Mouse (Mus musculus): ENCODE data around the gene Ddhd1. TPM values are rescaled to one million over a fixed set of nuclear protein-coding genes. Genes with fewer than 3 reads are reported as not detected.

The Ddhd1 gene
- 333 TPM in 1 of 2 replicates, not detected in the other for polyA plus RNA-seq (2012; ENCODE audit: insufficient read depth, insufficient read length, low replicate concordance, missing spikeins)

DNA sequence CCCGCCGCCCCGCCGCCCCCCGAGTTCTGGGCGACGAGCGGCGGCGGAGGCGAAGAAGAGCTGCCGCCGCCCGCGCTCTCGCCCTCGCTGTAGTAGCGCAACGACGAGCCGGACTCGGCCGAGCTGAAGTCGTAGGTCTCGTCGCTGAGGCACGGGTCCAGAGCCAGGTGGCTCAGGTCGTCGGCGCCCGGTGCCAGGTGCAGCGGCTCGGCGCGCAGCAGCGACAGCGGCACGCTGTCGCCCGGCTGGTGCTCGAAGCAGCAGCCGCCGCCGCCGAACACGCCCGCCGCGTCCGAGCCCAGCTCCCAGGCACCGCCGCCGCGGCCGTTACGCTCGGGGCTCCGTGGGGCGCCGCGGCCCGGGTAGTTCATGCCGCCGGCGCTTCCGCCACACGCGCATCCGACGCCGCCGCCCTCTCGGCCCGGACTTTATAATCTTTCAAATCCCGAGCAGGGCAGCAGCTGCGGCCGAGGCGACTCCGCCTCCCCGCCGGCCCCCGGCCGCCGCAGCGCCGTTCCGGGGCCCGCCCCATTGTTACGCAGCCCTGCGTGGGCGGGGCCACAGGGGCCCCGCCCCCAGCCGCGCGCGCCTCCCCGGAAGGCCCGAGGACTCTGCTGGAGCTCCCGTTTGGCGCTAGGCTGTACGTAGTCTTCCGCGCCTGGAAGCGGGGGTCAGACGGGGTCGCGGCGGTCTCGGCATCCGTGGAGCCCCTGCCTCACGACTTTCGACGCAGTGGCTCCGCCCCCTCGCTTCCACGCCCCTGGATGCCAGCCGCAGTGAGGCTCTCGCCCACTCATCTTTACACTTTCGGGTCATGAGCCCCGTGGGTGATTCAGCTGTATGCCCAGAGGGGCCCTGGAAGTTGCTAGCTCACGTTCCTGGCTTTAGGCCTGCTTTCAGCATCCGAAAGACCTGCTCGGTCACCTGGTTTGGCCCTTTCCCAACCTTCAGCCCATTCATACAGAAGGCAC, at the start of gene Ddhd1:
Gene Ddhd1, minus strand, starts transcription at position 503 of the 971 bp plus-strand sequence.
- no peak for TF ChIP-seq CTCF (IDR thresholded peaks at IDR 0.05; ENCODE audit: insufficient read depth, low read depth, low read length)
- TF ChIP-seq POLR2A (IDR thresholded peaks at IDR 0.05; ENCODE audit: insufficient read depth, low read depth, low read length) = peak; percentile 90; the same call in 1 of the 2 replicates
- under 1% methylated on average over 122 of the region's 123 CpGs for WGBS
- H3K27ac ChIP-seq (ENCODE audit: insufficient read depth, low read depth, low read length) = peak within 1 kb of the TSS; percentile 76
- H3K4me3 ChIP-seq (ENCODE audit: insufficient read depth, low read depth, low read length) = peak within 1 kb of the TSS; percentile 91
- H3K4me1 ChIP-seq (ENCODE audit: control insufficient read depth, insufficient read depth, low read length) = peaks cover 8% of the 10 kb centered on the region

DNA sequence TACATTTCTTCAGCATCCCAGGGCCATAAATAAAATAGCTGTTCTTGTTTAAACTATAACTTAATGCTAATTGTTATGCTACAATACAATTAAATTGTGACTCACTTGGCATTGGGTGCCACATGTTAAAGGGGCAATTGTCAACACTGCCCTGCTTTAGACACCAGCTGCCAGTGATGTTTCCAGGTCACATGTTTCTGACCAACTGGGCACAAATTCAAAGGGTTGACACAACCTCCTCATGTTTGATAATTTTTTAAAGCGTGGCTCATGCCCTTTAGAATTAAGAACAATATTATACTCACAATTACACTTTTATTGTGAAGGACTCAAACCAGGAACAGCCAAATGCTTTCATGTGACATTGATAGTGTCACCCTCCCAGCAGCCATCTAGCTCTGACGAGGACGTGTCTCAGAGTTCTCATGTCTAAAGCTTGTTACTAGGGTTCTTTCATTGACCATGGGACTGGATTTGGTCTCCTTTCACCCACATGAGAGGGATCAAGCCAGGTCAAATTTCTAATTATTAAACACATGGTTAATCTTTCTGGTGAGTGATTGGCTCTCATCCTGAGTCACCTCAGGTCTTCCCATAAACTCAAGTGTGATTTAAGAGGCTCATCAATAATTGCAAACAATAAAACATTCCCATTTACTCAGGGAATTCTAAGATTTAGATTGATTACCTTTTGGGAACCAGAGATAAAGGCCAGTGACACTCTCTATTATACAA, 49.4 kb upstream of the Ddhd1 start:
- Histone ChIP-seq H3K4me3 (ENCODE audit: insufficient read depth, low read depth, low read length) (no peak overlapping the region), H3K27ac (ENCODE audit: insufficient read depth, low read depth, low read length) (no peak overlapping the region), H3K4me1 (ENCODE audit: control insufficient read depth, insufficient read depth, low read length) (peaks cover 4% of the 10 kb centered on the region)
- 60% methylated on average over 3 of the region's 3 CpGs for WGBS
- TF ChIP-seq POLR2A (IDR thresholded peaks at IDR 0.05; ENCODE audit: insufficient read depth, low read depth, low read length) = no peak
- no peak for TF ChIP-seq CTCF (IDR thresholded peaks at IDR 0.05; ENCODE audit: insufficient read depth, low read depth, low read length)

DNA sequence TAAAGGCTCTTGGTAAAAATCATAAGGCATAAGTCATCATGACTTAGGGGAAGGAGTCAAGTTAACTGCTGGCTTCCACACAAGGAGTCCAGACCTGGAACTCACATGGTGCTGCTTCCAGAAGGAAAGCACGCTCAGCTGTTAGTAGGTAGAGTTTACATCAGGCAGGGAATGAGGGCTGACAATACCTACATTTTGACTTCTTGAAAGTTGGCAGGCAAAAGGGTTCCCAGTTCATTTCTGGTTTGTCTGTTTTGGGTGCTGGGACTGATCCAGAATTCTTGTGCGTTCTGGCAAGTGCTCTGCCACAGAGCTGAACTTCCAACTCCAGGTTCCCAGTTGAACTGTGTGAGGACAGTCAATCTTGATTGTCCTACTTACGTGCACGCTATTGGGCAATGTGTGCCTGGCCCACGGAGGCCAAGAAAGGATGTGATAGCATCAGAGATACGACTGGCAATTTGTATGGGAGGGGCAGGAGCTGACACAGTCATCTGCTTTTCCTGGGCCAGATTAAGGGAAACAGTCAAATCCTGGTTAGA, 42.2 kb upstream of the Ddhd1 start:
- no peak for TF ChIP-seq CTCF (IDR thresholded peaks at IDR 0.05; ENCODE audit: insufficient read depth, low read depth, low read length)
- no peak for TF ChIP-seq POLR2A (IDR thresholded peaks at IDR 0.05; ENCODE audit: insufficient read depth, low read depth, low read length)

DNA sequence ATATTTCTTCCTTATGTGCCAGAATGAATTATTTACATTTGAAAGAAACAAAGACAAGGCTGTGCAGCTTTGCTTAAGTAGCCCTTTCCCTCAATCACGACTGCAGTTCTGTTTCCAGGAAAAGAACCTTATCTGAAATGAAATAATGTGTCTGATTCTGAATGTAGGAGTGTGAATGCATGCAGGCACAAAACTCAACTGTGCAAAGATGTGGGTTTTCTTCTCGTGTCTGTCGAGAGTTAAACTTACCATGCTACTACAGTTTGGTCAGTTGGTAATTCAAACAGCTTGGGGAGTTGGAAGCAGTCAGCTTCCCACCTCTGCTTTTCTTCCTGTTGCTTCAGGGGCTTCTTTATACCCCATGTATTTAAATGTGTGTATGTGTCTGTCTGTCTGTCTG, 40.9 kb upstream of the Ddhd1 start:
- H3K27ac ChIP-seq (ENCODE audit: insufficient read depth, low read depth, low read length) = no peak overlapping the region
- no peaks in the 10 kb centered on the region for H3K4me1 ChIP-seq (ENCODE audit: control insufficient read depth, insufficient read depth, low read length)
- WGBS = 46% methylated on average over 3 of the region's 3 CpGs
- TF ChIP-seq CTCF (IDR thresholded peaks at IDR 0.05; ENCODE audit: insufficient read depth, low read depth, low read length) (no peak), POLR2A (IDR thresholded peaks at IDR 0.05; ENCODE audit: insufficient read depth, low read depth, low read length) (no peak)
- H3K4me3 ChIP-seq (ENCODE audit: insufficient read depth, low read depth, low read length) = no peak overlapping the region

More for the DNA sequence above, 42.2 kb upstream of the Ddhd1 start:
- WGBS = 75% methylated on average over 6 of the region's 6 CpGs
- H3K27ac ChIP-seq (ENCODE audit: insufficient read depth, low read depth, low read length) = no peak overlapping the region
- no peak overlapping the region for H3K4me3 ChIP-seq (ENCODE audit: insufficient read depth, low read depth, low read length)
- H3K4me1 ChIP-seq (ENCODE audit: control insufficient read depth, insufficient read depth, low read length) = no peaks in the 10 kb centered on the region

DNA sequence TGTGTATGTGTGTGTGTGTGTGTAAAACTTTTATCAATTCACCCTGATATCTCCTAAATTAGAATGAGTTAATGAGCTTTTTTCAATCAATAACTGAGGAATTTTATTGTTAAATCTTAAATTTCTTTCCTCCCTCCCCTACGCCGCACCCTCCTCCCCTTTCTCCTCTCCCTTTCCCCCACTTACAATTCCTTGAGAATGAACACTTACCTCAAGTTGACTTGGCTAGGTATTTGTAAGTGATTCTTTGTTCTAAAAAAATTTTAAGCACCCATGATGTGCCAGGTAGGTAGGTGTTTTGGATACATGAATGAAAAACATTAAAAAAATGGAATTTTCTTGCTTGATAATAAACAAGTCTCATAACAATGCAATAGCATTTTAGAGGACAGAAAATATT, 38.2 kb upstream of the Ddhd1 start:
- WGBS = 97% methylated on average over 2 of the region's 2 CpGs
- H3K27ac ChIP-seq (ENCODE audit: insufficient read depth, low read depth, low read length) = no peak overlapping the region

DNA sequence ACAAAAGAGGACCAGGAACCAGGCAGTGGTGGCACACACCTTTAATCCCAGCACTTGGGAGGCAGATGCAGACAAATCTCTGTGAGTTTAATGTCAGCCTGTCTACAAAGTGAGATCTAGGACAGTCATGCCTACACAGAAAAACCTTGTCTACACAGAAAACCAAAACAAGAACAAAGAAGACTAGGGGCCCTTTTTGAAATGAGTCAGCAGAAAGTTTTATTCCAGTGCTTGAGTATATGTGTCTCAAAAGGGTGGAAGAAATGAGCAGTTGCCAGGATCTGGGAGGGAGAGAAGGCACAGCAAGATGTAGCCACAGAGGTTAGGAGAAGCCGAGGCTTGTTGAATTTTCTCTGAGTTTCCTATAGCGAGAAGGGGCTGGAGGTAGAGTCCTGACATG, 35.9 kb upstream of the Ddhd1 start:
- no peak for TF ChIP-seq POLR2A (IDR thresholded peaks at IDR 0.05; ENCODE audit: insufficient read depth, low read depth, low read length)
- no peak for TF ChIP-seq CTCF (IDR thresholded peaks at IDR 0.05; ENCODE audit: insufficient read depth, low read depth, low read length)
- Histone ChIP-seq H3K27ac (ENCODE audit: insufficient read depth, low read depth, low read length) (no peak overlapping the region), H3K4me3 (ENCODE audit: insufficient read depth, low read depth, low read length) (no peak overlapping the region), H3K4me1 (ENCODE audit: control insufficient read depth, insufficient read depth, low read length) (peaks cover 5% of the 10 kb centered on the region)
- WGBS = 72% methylated on average over 2 of the region's 2 CpGs

More for the DNA sequence above, 38.2 kb upstream of the Ddhd1 start:
- TF ChIP-seq POLR2A (IDR thresholded peaks at IDR 0.05; ENCODE audit: insufficient read depth, low read depth, low read length) (no peak), CTCF (IDR thresholded peaks at IDR 0.05; ENCODE audit: insufficient read depth, low read depth, low read length) (no peak)
- no peak overlapping the region for H3K4me3 ChIP-seq (ENCODE audit: insufficient read depth, low read depth, low read length)
- H3K4me1 ChIP-seq (ENCODE audit: control insufficient read depth, insufficient read depth, low read length) = no peaks in the 10 kb centered on the region

DNA sequence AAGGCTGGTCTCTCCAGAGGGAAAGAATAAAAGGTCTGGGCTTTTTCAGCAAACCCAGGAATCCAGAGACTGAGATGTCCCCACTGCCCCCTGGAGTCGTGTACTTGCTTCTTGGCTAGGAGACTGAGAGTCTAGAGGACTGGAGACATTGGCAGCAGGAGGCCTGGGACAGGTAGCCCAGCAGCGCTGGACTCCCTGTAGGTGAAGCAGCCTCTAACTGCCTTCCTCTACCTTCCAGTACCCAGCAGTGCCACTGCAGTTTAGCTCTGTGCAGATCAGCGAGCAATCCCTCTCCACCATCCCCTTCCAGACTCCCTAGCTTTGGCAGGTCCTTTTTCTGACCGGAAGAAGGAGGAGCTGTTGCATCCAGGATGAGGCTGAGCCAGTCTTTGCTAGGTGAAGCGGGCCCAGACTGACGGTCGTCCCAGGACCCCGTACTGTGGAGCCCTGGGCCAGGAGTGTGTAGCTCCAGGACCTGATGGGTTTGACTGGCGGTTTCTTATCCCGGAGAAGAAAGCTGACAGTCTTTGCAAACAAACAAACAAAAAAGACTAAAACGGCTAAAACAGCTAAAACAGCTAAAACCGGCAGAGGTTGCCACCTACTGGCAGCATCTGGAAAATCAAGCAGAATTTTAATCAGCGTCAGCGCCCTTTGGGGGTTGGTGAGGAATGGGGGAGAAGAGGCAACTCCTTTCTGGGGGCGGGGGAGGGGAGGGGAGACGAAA, 32.7 kb upstream of the Ddhd1 start:
- no peak for TF ChIP-seq POLR2A (IDR thresholded peaks at IDR 0.05; ENCODE audit: insufficient read depth, low read depth, low read length)
- TF ChIP-seq CTCF (IDR thresholded peaks at IDR 0.05; ENCODE audit: insufficient read depth, low read depth, low read length) = peak; percentile 27; the same call in 1 of the 2 replicates
- peak overlapping the region; percentile 43 for H3K4me3 ChIP-seq (ENCODE audit: insufficient read depth, low read depth, low read length)
- WGBS = 5% methylated on average over 16 of the region's 16 CpGs
- no peak overlapping the region for H3K27ac ChIP-seq (ENCODE audit: insufficient read depth, low read depth, low read length)
- peaks cover 5% of the 10 kb centered on the region for H3K4me1 ChIP-seq (ENCODE audit: control insufficient read depth, insufficient read depth, low read length)

DNA sequence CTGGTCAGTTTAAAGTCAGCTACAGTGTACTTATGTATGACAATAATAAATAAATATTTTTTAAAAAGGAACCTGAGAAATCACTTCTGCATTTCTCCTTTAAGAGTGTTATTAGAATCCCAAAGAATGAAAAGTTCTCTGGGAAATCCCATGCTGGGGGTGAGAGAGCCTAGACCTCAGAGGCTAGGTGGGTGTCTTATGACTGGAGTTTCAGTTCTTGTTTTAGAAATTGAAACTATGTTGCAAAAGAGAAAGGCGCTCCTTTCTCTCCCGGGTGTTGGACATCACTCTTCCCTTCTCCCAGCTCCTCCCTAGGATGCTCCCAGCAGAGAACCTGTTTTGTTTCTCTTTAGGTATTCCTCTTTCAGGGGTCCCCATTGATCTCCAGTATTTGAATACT, 27.4 kb upstream of the Ddhd1 start:
- no peak for TF ChIP-seq CTCF (IDR thresholded peaks at IDR 0.05; ENCODE audit: insufficient read depth, low read depth, low read length)
- no peak for TF ChIP-seq POLR2A (IDR thresholded peaks at IDR 0.05; ENCODE audit: insufficient read depth, low read depth, low read length)
- Histone ChIP-seq H3K4me3 (ENCODE audit: insufficient read depth, low read depth, low read length) (no peak overlapping the region), H3K27ac (ENCODE audit: insufficient read depth, low read depth, low read length) (no peak overlapping the region), H3K4me1 (ENCODE audit: control insufficient read depth, insufficient read depth, low read length) (no peaks in the 10 kb centered on the region)
- WGBS = 90% methylated on average over 2 of the region's 2 CpGs
